Mouse (Mus musculus) cerebellum, adult 2 months (tissue): ENCODE measurements around the gene Hist2h3c1. TPM values are rescaled to one million over a fixed set of nuclear protein-coding genes. Genes with fewer than 3 reads are reported as not detected.
"Not testable (repeated sequence)": the region's sequence is repeated elsewhere in the genome, so short reads cannot be mapped to it uniquely, and the experiment has no call there.

Experiments
- DNase-seq, 2 experiments: peaks; one replicate each; pipeline ENCODE4 v3.0.0; 2021
- H3K27ac ChIP-seq: fragments of 200-500 bp; 2 replicates; pipeline ENCODE4 v1.5.1; 2012; ENCODE audit warnings: low read length, control low read depth, inconsistent platforms; ENCODE audit not compliant: insufficient read depth
- H3K27me3 ChIP-seq: fragments of 200-500 bp; 2 replicates; pipeline ENCODE4 v1.6.1; 2012; ENCODE audit warnings: inconsistent platforms, mild to moderate bottlenecking, low read length, moderate library complexity; ENCODE audit not compliant: control insufficient read depth, insufficient read depth
- H3K4me1 ChIP-seq: fragments of 200-500 bp; 2 replicates; pipeline ENCODE4 v1.6.1; 2011; ENCODE audit warnings: low read length; ENCODE audit not compliant: control insufficient read depth, insufficient read depth
- H3K4me3 ChIP-seq: fragments of 200-500 bp; replicated peaks from 2 replicates; pipeline ENCODE3; 2011; ENCODE audit warnings: mild to moderate bottlenecking, low read depth, low read length, control low read depth; ENCODE audit not compliant: insufficient read depth
- CTCF ChIP-seq: fragments of 200-500 bp; IDR thresholded peaks from 2 replicates; pipeline ENCODE4 v1.5.1; 2011; ENCODE audit warnings: low read depth, mild to moderate bottlenecking, control low read depth, low read length, moderate library complexity, borderline replicate concordance; ENCODE audit not compliant: insufficient read depth
- POLR2A ChIP-seq: fragments of 200-500 bp; IDR thresholded peaks from 2 replicates; pipeline ENCODE4 v1.6.1; 2011; ENCODE audit warnings: low read length, control low read depth, borderline replicate concordance; ENCODE audit not compliant: insufficient read depth
- WGBS: fragments of 180-500 bp; shearing (Covaris S2); methylation state at CpG from one replicate; pipeline ENCODE4 v1.1.7; 2018; 5-methylcytosine and 5-hydroxymethylcytosine counted together
- polyA plus RNA-seq: library from polyadenylated mRNA; depleted of rRNA; stranded (reverse); fragments of >200 nt; gene quantifications from 2 replicates; pipeline ENCODE4 v1.2.3, GENCODE M21; 2012; rRNA removed

Hist2h3c1 gene
- polyA plus RNA-seq, result not detected in 2 replicates

- DNase-seq, result peak in 1 of 2 experiments; percentile 33
- 0% methylated on average over 1 of the region's 47 CpGs for WGBS
Observed at GRCm38 (mm10) chr3:96246427-96246856, at the start of gene Hist2h3c1. Gene Hist2h3c1 (plus strand): TSS chr3:96246685.

DNA sequence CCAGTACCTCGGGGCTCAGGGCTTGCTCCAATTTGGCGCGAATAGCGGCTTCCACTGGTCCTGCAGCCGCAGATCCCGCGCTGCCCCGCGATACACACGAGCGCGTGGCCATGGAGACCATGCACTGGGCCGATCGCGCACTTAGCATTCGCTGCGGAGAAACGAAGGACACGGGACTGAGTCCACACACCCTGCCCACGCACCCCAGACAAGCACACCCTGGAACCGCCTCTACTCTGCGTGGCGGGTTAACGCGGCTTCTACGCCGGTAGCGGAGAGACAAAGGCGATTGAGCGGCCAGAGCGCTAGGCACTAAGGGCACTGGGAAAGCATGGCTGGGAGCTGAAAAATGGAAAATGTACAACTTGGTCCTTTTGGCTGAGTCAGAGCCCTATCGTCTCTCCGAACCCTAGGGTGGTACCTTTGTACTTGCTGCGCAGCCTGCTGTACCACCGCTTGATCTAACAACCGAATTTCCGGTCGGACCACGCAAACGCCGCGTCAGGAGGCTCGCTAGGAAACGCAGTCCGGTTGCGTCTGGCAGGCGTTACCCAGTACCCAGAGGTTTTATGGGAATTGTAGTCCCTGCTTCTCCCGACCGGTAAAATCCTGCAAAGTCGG lies 49.2 kb upstream of the Hist2h3c1 start:
- no peak for TF ChIP-seq CTCF
- peak; percentile 98 for TF ChIP-seq POLR2A
- Histone ChIP-seq H3K4me3 (peak overlapping the region; percentile 65), H3K4me1 (no peaks in the 10 kb centered on the region; the same call in 1 of the 2 replicates), H3K27me3 (no peaks in the 10 kb centered on the region), H3K27ac (peak overlapping the region; percentile 56)
- under 1% methylated on average over 50 of the region's 50 CpGs for WGBS
- DNase-seq, result peak; percentile 93 to 95

More at GRCm38 (mm10) chr3:96246427-96246856, at the start of gene Hist2h3c1:
- Histone ChIP-seq H3K27ac (0 out of 2 replicates have a peak within 1 kb of the TSS, but pooled peaks have one; percentile 61), H3K4me1 (peaks cover 10% of the 10 kb centered on the region), H3K4me3 (peak within 1 kb of the TSS; percentile 71)
- H3K27me3 ChIP-seq, result not testable (repeated sequence)

- TF ChIP-seq POLR2A (no peak), CTCF (no peak)
- WGBS, result 9% methylated on average over 6 of the region's 6 CpGs
- no peak overlapping the region for H3K27ac ChIP-seq
- no peak for DNase-seq
- H3K4me3 ChIP-seq, result no peak overlapping the region
- H3K4me1 ChIP-seq, result no peaks in the 10 kb centered on the region; the same call in 1 of the 2 replicates
- H3K27me3 ChIP-seq, result no peaks in the 10 kb centered on the region
Observed at GRCm38 (mm10) chr3:96198181-96198580, 48.3 kb upstream of the Hist2h3c1 start.

GRCm38 (mm10) chr3:96198601-96199251 lies 47.8 kb upstream of the Hist2h3c1 start:
- not testable (repeated sequence) for H3K27ac ChIP-seq, DNase-seq, H3K4me1 ChIP-seq, H3K4me3 ChIP-seq, H3K27me3 ChIP-seq
- 34% methylated on average over 8 of the region's 8 CpGs for WGBS

GRCm38 (mm10) chr3:96199731-96200130 lies 46.8 kb upstream of the Hist2h3c1 start:
- H3K4me1 ChIP-seq, result no peaks in the 10 kb centered on the region; the same call in 1 of the 2 replicates
- H3K27me3 ChIP-seq, result no peaks in the 10 kb centered on the region
- H3K4me3 ChIP-seq, result no peak overlapping the region
- H3K27ac ChIP-seq, result no peak overlapping the region
- DNase-seq, result no peak
- TF ChIP-seq CTCF (no peak), POLR2A (no peak)
- WGBS, result 48% methylated on average over 2 of the region's 2 CpGs

GRCm38 (mm10) chr3:96207819-96208218 lies 38.7 kb upstream of the Hist2h3c1 start:
- H3K27me3 ChIP-seq, result no peaks in the 10 kb centered on the region
- no peak for TF ChIP-seq POLR2A
- no peak for TF ChIP-seq CTCF
- H3K4me3 ChIP-seq, result no peak overlapping the region
- no peak overlapping the region for H3K27ac ChIP-seq
- no peak for DNase-seq
- 80% methylated on average over 3 of the region's 3 CpGs for WGBS
- H3K4me1 ChIP-seq, result no peaks in the 10 kb centered on the region

DNA sequence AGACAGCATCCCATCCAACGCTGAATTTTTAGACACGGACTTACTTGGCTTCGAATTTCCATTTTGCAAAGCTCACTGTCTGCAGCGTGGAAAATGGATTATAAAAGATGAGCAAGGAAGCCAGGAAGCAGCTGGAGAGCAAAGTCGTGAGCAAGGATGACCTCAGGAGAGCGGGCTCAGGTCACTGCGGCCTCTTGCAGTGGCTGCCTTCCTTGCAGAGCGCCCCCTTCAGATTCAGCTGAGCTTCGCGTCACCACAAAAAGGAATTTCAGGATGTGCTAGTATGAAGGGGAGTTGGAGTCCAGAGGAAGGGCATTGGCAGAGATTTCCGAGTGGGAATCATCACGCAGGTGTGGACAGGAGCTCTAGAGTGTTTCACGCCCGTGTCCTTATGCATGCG lies 37.2 kb upstream of the Hist2h3c1 start:
- peak; percentile 23; the same call in 1 of the 2 replicates for TF ChIP-seq CTCF
- no peak for TF ChIP-seq POLR2A
- H3K27ac ChIP-seq, result no peak overlapping the region
- no peaks in the 10 kb centered on the region for H3K4me1 ChIP-seq
- DNase-seq, result no peak
- no peak overlapping the region for H3K4me3 ChIP-seq
- H3K27me3 ChIP-seq, result no peaks in the 10 kb centered on the region
- WGBS, result 17% methylated on average over 15 of the region's 15 CpGs

GRCm38 (mm10) chr3:96219191-96219641 lies 27.3 kb upstream of the Hist2h3c1 start:
- Histone ChIP-seq H3K27ac (peak overlapping the region; percentile 99), H3K4me3 (peak overlapping the region; percentile 91), H3K27me3 (no peaks in the 10 kb centered on the region), H3K4me1 (peaks cover 4% of the 10 kb centered on the region; the same call in 1 of the 2 replicates)
- no peak for TF ChIP-seq POLR2A
- peak; percentile 44; the same call in 1 of the 2 replicates for TF ChIP-seq CTCF
- WGBS, result under 1% methylated on average over 12 of the region's 12 CpGs
- DNase-seq, result peak in 1 of 2 experiments; percentile 62
